Mouse (Mus musculus): Measurements from ENCODE around the gene Edc3.

Gene Edc3

GRCm38 (mm10) chr9:57762563-57762991 lies 54.2 kb downstream of the Edc3 start:
- no peak for DNase-seq (ENCODE audit: low spot score)

GRCm38 (mm10) chr9:57764147-57764973 lies 56.0 kb downstream of the Edc3 start:
- peak; percentile 47 for DNase-seq (ENCODE audit: low spot score)

- DNase-seq (ENCODE audit: low spot score), result peak; percentile 92
Measured at GRCm38 (mm10) chr9:57764974-57765363, 56.6 kb downstream of the Edc3 start.

- peak; percentile 21 for DNase-seq (ENCODE audit: low spot score)
Measured at GRCm38 (mm10) chr9:57765364-57766351, 57.3 kb downstream of the Edc3 start, which contains the start of gene Clk3. TSS of gene Clk3 (minus strand) at chr9:57765860.

GRCm38 (mm10) chr9:57766431-57766830 lies 58.1 kb downstream of the Edc3 start:
- DNase-seq (ENCODE audit: low spot score), result no peak

- DNase-seq (ENCODE audit: low spot score), result no peak
Measured at GRCm38 (mm10) chr9:57767231-57767630, 58.9 kb downstream of the Edc3 start.

GRCm38 (mm10) chr9:57769539-57770069 lies 61.3 kb downstream of the Edc3 start:
- DNase-seq (ENCODE audit: low spot score), result no peak

GRCm38 (mm10) chr9:57770214-57770613 lies 61.9 kb downstream of the Edc3 start:
- DNase-seq (ENCODE audit: low spot score), result no peak

GRCm38 (mm10) chr9:57770836-57771235 lies 62.5 kb downstream of the Edc3 start:
- DNase-seq (ENCODE audit: low spot score), result no peak

- no peak for DNase-seq (ENCODE audit: low spot score)
Measured at GRCm38 (mm10) chr9:57773754-57774153, 65.4 kb downstream of the Edc3 start.

GRCm38 (mm10) chr9:57774168-57774567 lies 65.8 kb downstream of the Edc3 start:
- no peak for DNase-seq (ENCODE audit: low spot score)

- DNase-seq (ENCODE audit: low spot score), result no peak
Measured at GRCm38 (mm10) chr9:57775026-57775425, 66.7 kb downstream of the Edc3 start.

GRCm38 (mm10) chr9:57775736-57776135 lies 67.4 kb downstream of the Edc3 start:
- no peak for DNase-seq (ENCODE audit: low spot score)

GRCm38 (mm10) chr9:57782656-57783055 lies 74.3 kb downstream of the Edc3 start:
- DNase-seq (ENCODE audit: low spot score), result no peak

GRCm38 (mm10) chr9:57789733-57790132 lies 81.4 kb downstream of the Edc3 start:
- DNase-seq (ENCODE audit: low spot score), result no peak

GRCm38 (mm10) chr9:57797456-57797855 lies 89.1 kb downstream of the Edc3 start:
- no peak for DNase-seq (ENCODE audit: low spot score)

GRCm38 (mm10) chr9:57798725-57799253 lies 90.4 kb downstream of the Edc3 start:
- DNase-seq (ENCODE audit: low spot score), result no peak

- DNase-seq (ENCODE audit: low spot score), result no peak
Measured at GRCm38 (mm10) chr9:57800325-57800975, 92.1 kb downstream of the Edc3 start.

Data from ovary, postnatal 10 days (tissue).